Mouse (Mus musculus): ENCODE results near the gene Zfp109. TPM values are rescaled to one million over a fixed set of nuclear protein-coding genes. Genes with fewer than 3 reads are reported as not detected.

Zfp109 gene
- 0.95 and 1.1 TPM in 2 replicates for polyA plus RNA-seq (2015; fragmentation: Nextera tagmentation; extraction: Ambion mirVana)

DNA sequence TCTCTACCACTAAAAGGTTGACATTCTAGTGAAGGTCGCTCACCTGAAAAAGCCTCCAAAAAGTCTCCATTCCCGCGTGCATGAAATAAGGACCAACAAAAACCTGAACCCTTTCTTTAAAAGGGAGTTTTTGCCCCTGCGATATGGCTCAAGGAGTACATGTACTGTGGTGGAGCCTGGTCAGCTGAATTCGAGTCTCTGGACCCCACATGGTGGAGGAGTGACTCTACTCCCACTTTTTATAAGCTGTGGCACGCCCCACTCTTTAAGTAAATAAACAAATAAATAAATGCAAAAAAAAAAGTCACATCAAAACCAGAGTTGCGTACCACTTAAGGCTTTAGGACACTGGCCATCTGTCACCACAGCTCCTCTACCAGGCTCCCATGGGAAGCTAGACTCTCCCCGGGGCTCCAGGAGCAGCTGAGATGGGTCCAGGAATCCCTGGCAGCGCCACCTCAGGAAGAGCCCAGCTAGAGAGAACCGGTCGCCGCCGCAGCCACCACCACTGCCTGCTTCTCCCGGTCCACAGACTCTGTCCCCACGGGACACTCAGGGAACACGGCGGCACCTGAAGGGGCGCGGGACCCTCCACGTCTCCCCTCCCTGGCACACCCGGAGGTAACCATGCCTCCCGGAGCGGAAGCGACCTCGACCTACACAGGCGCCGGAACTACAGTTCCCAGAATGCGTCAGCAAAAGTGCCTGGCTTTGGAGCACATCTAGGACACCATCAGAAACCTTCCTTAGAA is at the start of gene Zfp109:
Gene Zfp109, minus strand, starts transcription at position 521 of the 752 bp plus-strand sequence.

DNA sequence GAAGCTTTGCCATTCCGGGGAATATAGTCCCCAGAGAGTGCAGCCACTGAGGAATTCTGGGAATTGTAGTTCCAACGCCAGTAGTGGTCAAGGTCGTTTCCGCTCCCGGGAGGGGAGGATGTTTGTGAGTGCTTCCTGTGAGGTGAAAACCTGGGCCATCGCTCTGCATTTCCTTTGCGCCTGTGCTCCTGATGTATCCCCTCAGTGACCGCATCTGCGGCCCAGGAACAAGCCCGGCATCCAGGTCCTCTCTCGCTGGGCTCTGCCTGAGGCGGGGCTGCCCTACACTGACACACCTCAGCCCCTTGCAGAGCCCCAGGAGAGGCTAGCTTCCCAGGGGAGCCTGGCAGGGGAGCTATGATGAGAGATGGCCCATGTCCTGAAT is 32.9 kb upstream of the Zfp109 start, which contains the start of gene Zfp93:
Gene Zfp93, plus strand, starts transcription at position 133 of the 385 bp plus-strand sequence.

DNA sequence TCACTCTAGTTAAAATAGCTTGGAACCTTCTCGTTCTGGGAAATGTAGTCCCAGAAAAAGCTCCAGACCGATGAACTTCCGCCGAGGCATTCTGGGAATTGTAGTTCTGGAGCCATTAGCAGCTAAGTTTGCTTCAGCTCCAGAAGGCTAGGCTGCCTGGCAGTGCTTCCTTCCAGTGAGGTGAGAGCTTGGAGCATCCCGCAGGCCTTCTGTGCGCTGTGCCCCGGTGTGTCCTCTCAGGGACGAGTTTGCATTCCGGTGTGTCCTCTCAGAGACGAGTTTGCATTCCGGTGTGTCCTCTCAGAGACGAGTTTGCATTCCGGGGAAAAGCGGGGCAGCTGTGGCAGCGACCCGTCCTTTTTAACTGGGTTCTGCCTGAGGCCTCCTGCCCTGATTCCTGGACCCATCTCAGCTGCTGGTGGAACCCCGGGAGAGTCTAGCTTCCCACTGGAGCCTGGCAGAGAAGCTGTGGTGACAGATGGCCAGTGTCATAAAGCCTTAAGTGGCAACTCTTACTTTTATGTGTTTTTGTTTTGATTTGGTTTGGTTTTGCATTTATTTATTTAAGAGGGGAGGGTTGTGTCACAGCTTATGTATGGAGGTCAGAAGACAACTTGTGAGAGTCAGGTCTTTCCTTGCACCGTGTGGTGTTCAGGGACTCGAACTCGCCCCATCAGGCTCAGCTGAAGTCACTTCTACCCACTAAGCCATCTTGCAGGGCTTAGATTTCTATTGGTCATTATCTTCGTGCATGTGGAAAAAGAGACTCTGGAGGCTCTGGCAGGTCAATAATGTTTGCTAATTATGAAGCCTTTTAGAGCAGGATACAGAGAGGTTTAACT is 17.5 kb upstream of the Zfp109 start, which contains the start of gene Zfp108:
Gene Zfp108, plus strand, starts transcription at position 162 of the 842 bp plus-strand sequence.

DNA sequence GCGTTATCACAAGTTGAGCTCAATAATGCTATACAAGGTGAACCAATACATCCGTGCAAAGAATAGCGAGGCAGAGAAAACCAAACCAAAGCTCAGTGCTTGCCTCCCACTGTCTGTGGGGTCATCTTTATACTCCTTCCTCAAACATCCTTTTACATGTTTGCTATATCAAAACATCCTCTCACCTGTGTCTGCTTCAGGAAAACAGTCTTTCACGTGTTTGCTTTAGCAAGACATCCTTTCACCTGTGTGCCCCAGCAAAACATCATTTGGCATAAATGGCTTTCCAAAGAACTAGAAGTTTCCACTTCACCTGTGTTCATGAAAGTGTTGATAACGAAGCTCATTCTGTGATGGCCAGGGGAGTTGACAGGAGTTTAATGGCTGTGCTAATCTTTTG is 26.0 kb downstream of the Zfp109 start, which contains the start of gene Zfp111:
Gene Zfp111, minus strand, starts transcription at position 101 of the 400 bp plus-strand sequence.

Other genes starting within 250 kb of the Zfp109 start
- not detected in 2 replicates for gene V1rd19, start 235.9 kb downstream of the Zfp109 start, polyA plus RNA-seq (2015; fragmentation: Nextera tagmentation; extraction: Ambion mirVana)
- gene Vmn1r183, start 184.3 kb downstream of the Zfp109 start, polyA plus RNA-seq (2015; fragmentation: Nextera tagmentation; extraction: Ambion mirVana): not detected in 2 replicates
- 9.4 and 9.9 TPM in 2 replicates for gene Zfp180, start 155.6 kb downstream of the Zfp109 start, polyA plus RNA-seq (2015; fragmentation: Nextera tagmentation; extraction: Ambion mirVana)
- 4.4 and 5.7 TPM in 2 replicates for gene Zfp112, start 125.2 kb downstream of the Zfp109 start, polyA plus RNA-seq (2015; fragmentation: Nextera tagmentation; extraction: Ambion mirVana)
- gene Zfp235, start 103.4 kb downstream of the Zfp109 start, polyA plus RNA-seq (2015; fragmentation: Nextera tagmentation; extraction: Ambion mirVana): 9.5 and 11.1 TPM in 2 replicates
- gene Zfp114, start 62.5 kb downstream of the Zfp109 start, polyA plus RNA-seq (2015; fragmentation: Nextera tagmentation; extraction: Ambion mirVana): 1.5 and 1.7 TPM in 2 replicates
- 5.0 and 6.0 TPM in 2 replicates for gene Zfp111, start 26.1 kb downstream of the Zfp109 start, polyA plus RNA-seq (2015; fragmentation: Nextera tagmentation; extraction: Ambion mirVana)
- 2.1 and 2.6 TPM in 2 replicates for gene Zfp108, start 17.2 kb upstream of the Zfp109 start, polyA plus RNA-seq (2015; fragmentation: Nextera tagmentation; extraction: Ambion mirVana)
- gene Zfp93, start 32.9 kb upstream of the Zfp109 start, polyA plus RNA-seq (2015; fragmentation: Nextera tagmentation; extraction: Ambion mirVana): 4.0 and 5.2 TPM in 2 replicates
- gene Zfp61, start 63.7 kb upstream of the Zfp109 start, polyA plus RNA-seq (2015; fragmentation: Nextera tagmentation; extraction: Ambion mirVana): 12.2 and 18.2 TPM in 2 replicates
- 6.7 and 7.9 TPM in 2 replicates for gene Zfp94, start 79.1 kb upstream of the Zfp109 start, polyA plus RNA-seq (2015; fragmentation: Nextera tagmentation; extraction: Ambion mirVana)
- gene Tescl, start 96.4 kb upstream of the Zfp109 start, polyA plus RNA-seq (2015; fragmentation: Nextera tagmentation; extraction: Ambion mirVana): 0.14 TPM in 1 of 2 replicates, not detected in the other
- 0.14 TPM in 1 of 2 replicates, not detected in the other for gene Lypd5, start 111.6 kb upstream of the Zfp109 start, polyA plus RNA-seq (2015; fragmentation: Nextera tagmentation; extraction: Ambion mirVana)
- 3.2 and 7.2 TPM in 2 replicates for gene Kcnn4, start 132.7 kb upstream of the Zfp109 start, polyA plus RNA-seq (2015; fragmentation: Nextera tagmentation; extraction: Ambion mirVana)
- 11.1 and 18.4 TPM in 2 replicates for gene Smg9, start 162.1 kb upstream of the Zfp109 start, polyA plus RNA-seq (2015; fragmentation: Nextera tagmentation; extraction: Ambion mirVana)
- not detected in 2 replicates for gene Irgc1, start 214.7 kb upstream of the Zfp109 start, polyA plus RNA-seq (2015; fragmentation: Nextera tagmentation; extraction: Ambion mirVana)
- gene Plaur, start 224.9 kb upstream of the Zfp109 start, polyA plus RNA-seq (2015; fragmentation: Nextera tagmentation; extraction: Ambion mirVana): 9.6 and 13.0 TPM in 2 replicates
- 5.0 and 8.1 TPM in 2 replicates for gene Cadm4, start 244.5 kb upstream of the Zfp109 start, polyA plus RNA-seq (2015; fragmentation: Nextera tagmentation; extraction: Ambion mirVana)

Data from adrenal gland, postnatal 0 days (tissue).